Mouse (Mus musculus) embryonic stem cell, embryonic (primary cell): ENCODE measurements at regions not wholly inside any gene's neighbourhood (a gene's known extent, or its start where the extent isn't known, plus 50 kb on each side); places are given as distances from the start of the nearest gene placed in this dataset.

Experiments
- CTCF ChIA-PET, 4 experiments: fragments of 300-600 bp in 2 of 4; fragments of 350-600 bp in 2 of 4; sonication (Branson Sonifier 250); formaldehyde crosslinking; loops; one replicate each; lab custom pipeline; 2022; ENCODE audit warnings: inconsistent platforms in 2 of 4; lab: Charles Lee
- POLR2A ChIA-PET, 4 experiments: fragments of 300-600 bp in 2 of 4; fragments of 350-600 bp in 2 of 4; sonication (Branson Sonifier 250); formaldehyde crosslinking; loops; one replicate each; lab custom pipeline; 2022; ENCODE audit warnings: antibody characterized with exemption in 4 of 4, inconsistent platforms in 1 of 4; lab: Charles Lee

GRCm38 (mm10) chr13:37674676-37675350, 103.4 kb upstream of the Rreb1 start:
- ChIA-PET CTCF (interaction anchor here in 2 of 4 experiments (0.5 to 1.4 kb wide), 2 partner anchors 14 to 239 kb away, joined by 3 to 6 read pairs; no protein-coding TSS in a partner anchor), POLR2A (interaction anchor here in 2 of 4 experiments (0.5 to 1.9 kb wide), 15 partner anchors 8 to 241 kb away, joined by 3 to 8 read pairs (median 4); no protein-coding TSS in a partner anchor)

DNA sequence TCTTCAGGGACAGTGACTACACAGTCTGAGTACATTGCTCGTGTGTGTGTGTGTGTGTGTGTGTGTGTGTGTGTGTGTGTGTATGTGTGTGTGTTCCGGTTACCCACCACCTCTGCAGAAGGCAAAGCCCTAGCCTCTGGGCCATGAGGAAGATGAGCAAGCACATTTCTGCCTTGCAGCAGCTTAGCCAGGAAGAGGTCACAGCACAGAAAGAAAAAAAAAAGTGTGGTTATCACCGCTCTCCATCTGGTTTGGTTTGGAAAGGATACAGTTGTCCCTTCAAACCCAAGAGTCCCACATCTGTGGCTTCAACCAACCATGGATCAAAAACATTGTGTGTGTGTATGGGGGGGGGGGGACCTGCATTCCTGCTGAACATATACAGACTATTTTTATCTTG, 102.5 kb upstream of the Rreb1 start:
- ChIA-PET POLR2A (interaction anchor here in 2 of 4 experiments (0.7 to 1.9 kb wide), 8 partner anchors 15 to 268 kb away, joined by 3 to 8 read pairs (median 4); no protein-coding TSS in a partner anchor), CTCF (interaction anchor here in 1 of 4 experiments (1.4 kb wide), 1 partner anchor 13 kb away, joined by 3 read pairs; no protein-coding TSS in a partner anchor)

- ChIA-PET CTCF (interaction anchor here in 1 of 4 experiments (0.6 kb wide), 1 partner anchor 67 kb away, joined by 9 read pairs; no protein-coding TSS in a partner anchor), POLR2A (interaction anchor here in 1 of 4 experiments (1.1 kb wide), 1 partner anchor 34 kb away, joined by 3 read pairs; no protein-coding TSS in a partner anchor)
These were observed 101.3 kb upstream of the Rreb1 start for GRCm38 (mm10) chr13:37676912-37677311.

DNA sequence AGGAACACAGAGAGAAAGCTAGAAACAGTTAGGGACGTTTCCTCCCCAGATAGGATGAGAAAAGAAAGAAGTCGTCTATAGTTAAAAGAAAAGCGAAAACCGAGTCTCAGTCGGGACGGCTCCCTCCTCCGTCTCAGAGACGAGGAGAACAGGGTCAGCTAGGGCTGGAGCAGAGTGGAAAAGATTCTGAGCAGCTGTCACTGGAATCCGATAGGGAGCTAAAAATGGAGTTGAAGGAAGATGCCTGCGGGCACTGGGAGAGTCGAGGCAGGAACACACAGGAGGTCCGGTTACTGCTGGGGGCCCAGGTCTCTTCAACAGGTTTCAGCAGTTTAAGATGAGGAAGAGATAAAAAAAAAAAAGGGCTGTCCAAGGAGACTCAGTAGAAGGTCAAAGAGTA, 99.9 kb upstream of the Rreb1 start:
- CTCF ChIA-PET: interaction anchor here in 1 of 4 experiments (2.0 kb wide), 1 partner anchor 10 kb away, joined by 6 read pairs; no protein-coding TSS in a partner anchor

DNA sequence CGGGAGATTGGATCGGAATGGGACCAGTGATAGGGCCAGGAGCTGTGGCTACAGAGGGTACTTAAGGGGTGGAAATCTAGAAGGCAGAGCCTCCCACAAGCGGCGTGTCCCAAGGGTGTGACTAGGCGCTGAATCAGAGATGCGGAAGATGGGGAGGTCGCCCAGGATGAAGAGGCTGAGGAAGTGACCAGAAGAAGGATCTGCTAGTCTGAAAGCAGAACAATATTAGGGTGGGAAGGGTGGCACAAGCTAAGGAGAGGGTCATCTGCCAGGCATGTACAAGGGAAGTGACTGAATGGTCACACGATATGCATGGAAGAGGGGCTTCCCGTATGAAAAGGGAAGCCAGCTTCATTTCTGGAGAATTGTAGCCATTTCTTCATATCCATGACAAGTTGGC, 99.4 kb upstream of the Rreb1 start:
- ChIA-PET POLR2A (interaction anchor here in 3 of 4 experiments (0.6 to 1.0 kb wide), 4 partner anchors 12 to 205 kb away, joined by 3 to 6 read pairs (median 4); no protein-coding TSS in a partner anchor), CTCF (interaction anchor here in 2 of 4 experiments (0.9 to 2.0 kb wide), 2 partner anchors 10 to 286 kb away, joined by 3 to 6 read pairs; no protein-coding TSS in a partner anchor)

More for the DNA sequence above, 99.9 kb upstream of the Rreb1 start:
- POLR2A ChIA-PET: interaction anchor here in 1 of 4 experiments (0.9 kb wide), 1 partner anchor 25 kb away, joined by 3 read pairs; no protein-coding TSS in a partner anchor

DNA sequence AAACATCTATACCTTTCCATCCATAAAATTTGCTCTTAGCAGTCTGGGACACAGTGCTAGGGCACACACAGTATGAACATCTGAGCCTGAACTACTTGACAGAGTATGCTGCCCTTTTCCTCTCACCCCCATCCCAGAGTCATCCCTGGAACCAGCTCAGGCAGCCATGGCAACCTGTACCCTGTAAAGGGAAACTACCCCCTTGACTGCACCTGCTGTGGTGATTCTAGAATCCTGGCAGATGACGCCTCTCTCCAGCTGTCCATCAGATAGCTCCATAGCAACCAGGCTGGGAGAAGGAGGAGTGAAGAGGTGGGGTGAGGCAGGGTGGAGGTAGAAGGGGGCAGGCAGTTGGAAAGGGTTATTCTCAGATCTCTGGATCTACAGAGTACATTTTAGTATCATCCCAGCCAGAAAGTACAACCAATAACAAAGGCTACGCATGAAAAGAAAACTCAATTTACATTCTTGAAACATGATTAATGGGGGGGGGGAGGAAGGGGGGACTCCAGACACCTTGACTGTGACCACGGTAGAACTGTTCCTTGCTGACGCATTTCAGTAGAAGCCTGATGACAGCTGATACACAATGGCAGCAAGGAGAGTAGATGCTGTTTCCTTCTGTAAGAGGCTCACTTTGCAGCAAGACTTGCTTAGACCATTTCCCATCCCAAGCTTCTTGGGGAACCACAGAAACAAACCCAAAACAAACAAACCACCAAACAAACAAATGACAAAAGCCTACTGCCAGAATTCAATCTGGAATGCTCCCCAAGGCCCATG, 97.2 kb upstream of the Rreb1 start:
- CTCF ChIA-PET: interaction anchor here in 1 of 4 experiments (0.6 kb wide), 1 partner anchor 200 kb away, joined by 7 read pairs; no protein-coding TSS in a partner anchor
- POLR2A ChIA-PET: no interaction called here

DNA sequence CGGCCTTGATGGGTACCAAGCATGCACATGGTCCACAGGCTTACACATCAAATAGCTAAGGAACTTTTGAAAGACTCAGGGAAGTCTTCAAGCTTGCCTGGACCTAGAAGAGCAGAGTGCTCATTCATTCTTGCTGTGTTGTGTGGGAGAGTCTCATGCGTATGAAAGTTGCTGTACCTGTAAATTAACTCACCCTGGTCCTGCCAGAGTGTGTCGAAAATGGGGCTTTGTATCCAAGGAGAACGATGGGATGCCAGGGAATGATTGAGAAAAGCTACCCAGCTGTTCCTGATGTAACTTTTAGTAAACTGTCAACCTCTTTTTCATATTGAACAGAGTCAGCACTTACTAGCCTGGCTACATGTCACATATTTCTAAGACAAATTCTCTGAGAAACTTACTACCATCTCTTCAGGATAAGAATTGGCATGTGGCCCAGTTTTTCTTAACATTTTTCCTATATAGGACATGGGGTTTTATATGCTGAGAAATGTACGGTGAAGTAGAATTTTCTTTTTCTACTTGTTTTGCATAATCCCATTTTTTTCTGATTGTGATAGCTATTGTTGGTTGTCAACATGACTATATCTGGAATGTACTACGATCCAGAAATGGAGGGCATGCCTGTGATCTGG, 95.0 kb upstream of the Rreb1 start:
- POLR2A ChIA-PET: interaction anchor here in 1 of 4 experiments (0.7 kb wide), 1 partner anchor 15 kb away, joined by 6 read pairs; no protein-coding TSS in a partner anchor
- CTCF ChIA-PET: interaction anchor here in 2 of 4 experiments (0.6 kb wide), 2 partner anchors 476 to 746 kb away, joined by 3 read pairs; no protein-coding TSS in a partner anchor

DNA sequence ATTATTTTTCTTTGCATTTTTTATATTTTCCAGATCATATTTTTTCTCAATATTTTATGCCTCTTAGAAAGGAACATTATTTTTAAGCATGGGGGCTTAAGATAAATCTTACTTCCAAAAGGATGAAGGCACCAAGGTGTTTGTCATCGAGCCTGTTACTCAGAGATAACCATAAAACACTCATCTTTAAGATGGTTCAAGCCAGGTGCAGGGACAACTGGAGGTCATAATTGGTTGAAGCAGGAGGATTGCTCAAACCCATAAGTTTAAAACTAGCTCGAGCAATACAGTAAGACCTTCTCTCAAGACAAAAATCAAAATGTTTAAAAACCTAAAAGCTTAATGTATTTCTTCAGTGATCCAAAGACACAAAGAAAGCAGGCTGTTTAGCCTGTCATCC, 92.6 kb upstream of the Rreb1 start:
- POLR2A ChIA-PET: interaction anchor here in 1 of 4 experiments (1.3 to 1.6 kb wide), 2 partner anchors 19 kb away, joined by 3 to 4 read pairs; no protein-coding TSS in a partner anchor
- CTCF ChIA-PET: no interaction called here

- ChIA-PET POLR2A (interaction anchor here in 1 of 4 experiments (1.3 to 1.6 kb wide), 2 partner anchors 19 kb away, joined by 3 to 4 read pairs; no protein-coding TSS in a partner anchor), CTCF (no interaction called here)
These were observed 92.1 kb upstream of the Rreb1 start for GRCm38 (mm10) chr13:37686109-37686508.

DNA sequence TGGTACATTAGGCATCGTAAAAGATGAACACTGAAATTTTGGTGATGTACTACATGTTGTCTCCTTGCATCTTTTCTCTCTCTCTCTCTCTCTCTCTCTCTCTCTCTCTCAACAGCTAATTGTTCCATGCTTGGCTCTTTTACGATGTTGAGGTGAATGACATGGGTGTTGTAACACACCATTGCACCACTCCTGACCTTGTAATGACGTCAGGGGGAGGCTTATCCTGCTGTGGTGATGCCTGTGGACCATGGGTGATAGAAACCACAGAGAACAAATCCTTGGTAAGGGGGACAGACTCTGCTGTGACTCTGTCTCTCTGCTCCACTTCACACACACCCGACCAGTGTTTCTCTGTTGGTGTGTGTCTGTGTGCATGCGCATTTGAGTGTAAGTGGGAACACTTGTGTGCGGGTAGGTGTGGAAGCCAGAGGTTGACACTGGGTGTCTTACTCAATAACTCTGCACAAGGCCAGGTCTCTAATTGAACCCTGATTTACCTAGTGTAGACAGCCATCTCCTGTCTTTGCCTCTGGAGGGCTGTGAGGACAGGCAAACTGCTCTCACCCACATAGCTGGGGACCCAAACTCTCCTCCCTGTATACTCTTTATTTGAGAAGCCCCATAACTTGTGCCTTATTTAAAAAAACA, 88.9 kb upstream of the Rreb1 start:
- ChIA-PET CTCF (interaction anchor here (0.6 to 1.5 kb wide), 13 partner anchors 11 to 281 kb away, joined by 3 to 10 read pairs (median 4); no protein-coding TSS in a partner anchor), POLR2A (interaction anchor here in 1 of 4 experiments (0.7 kb wide), 1 partner anchor 172 kb away, joined by 3 read pairs; no protein-coding TSS in a partner anchor)

- ChIA-PET CTCF (interaction anchor here in 1 of 4 experiments (0.7 kb wide), 1 partner anchor 14 kb away, joined by 4 read pairs; no protein-coding TSS in a partner anchor), POLR2A (interaction anchor here in 2 of 4 experiments (0.8 to 0.9 kb wide), 2 partner anchors 11 to 47 kb away, joined by 3 read pairs; no protein-coding TSS in a partner anchor)
These were observed 86.2 kb upstream of the Rreb1 start for GRCm38 (mm10) chr13:37691855-37692445.

DNA sequence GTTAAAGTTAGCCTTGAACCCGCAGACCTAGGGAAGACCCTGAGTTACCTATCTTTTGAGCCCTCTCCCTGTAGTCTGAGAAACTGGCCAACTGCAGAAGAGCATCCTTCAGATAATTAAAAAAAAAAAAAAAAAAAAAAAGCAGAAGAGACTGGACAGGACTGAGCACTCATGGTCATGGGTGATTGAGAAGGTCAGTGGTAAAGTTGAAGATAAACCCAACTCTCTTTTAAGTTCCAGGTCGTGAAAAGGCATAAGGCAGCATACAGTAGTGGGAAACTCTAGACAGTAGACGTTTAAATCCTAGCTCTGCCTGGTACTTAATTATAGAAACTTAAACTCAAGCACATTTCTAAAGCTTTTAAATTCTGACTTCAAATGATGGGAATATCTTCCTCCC, 84.6 kb upstream of the Rreb1 start:
- POLR2A ChIA-PET: interaction anchor here in 2 of 4 experiments (0.7 to 0.9 kb wide), 3 partner anchors 10 to 265 kb away, joined by 3 to 10 read pairs (median 3); no protein-coding TSS in a partner anchor
- CTCF ChIA-PET: no interaction called here

DNA sequence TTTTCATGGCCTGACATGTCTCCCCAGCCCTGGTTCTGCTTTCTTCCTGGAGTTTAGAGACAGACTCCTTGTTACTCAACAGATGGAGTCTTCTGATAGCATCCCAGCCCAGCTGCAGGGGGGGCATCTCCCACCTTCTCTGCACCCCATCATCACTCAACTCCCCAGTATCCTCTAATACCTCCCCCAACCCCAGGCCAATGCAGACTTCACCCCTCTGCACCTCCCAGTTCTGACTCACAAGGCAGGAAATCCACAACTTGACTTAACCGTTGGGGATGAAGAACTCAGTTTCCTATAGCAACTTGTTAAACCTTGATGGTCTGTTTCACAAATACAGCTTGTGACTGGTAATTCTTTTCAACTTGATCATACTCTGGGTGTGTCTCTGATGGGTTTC, 73.7 kb upstream of the Rreb1 start:
- POLR2A ChIA-PET: interaction anchor here in 1 of 4 experiments (0.7 kb wide), 1 partner anchor 19 kb away, joined by 3 read pairs; no protein-coding TSS in a partner anchor
- CTCF ChIA-PET: no interaction called here

DNA sequence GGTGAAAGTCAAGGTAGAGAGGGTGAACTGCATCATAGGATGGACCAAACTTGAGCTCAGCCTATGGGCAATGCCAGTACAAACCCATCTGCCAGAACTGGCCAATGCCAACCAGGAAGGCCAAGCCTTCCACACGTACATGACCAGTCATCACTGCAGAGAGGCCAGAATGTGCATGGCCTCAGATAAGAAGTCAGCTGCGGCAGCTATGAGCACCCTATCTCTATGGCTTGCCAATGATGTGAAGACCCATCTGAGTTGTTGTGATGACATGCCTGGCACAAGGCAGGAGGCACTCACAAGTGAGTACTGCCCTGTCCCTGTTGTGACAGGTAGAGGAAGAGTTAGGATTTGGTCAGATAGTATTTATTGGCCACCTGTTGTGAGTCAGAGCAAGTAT, 72.7 kb upstream of the Rreb1 start:
- POLR2A ChIA-PET: no interaction called here
- CTCF ChIA-PET: interaction anchor here in 1 of 4 experiments (0.5 kb wide), 1 partner anchor 13 kb away, joined by 4 read pairs; no protein-coding TSS in a partner anchor

- ChIA-PET POLR2A (interaction anchor here in 3 of 4 experiments (0.5 to 2.0 kb wide), 13 partner anchors 10 to 169 kb away, joined by 3 to 11 read pairs (median 3); no protein-coding TSS in a partner anchor), CTCF (no interaction called here)
These were observed 67.3 kb upstream of the Rreb1 start for GRCm38 (mm10) chr13:37710913-37711312.

- CTCF ChIA-PET: interaction anchor here in 2 of 4 experiments (0.5 to 0.6 kb wide), 2 partner anchors 279 to 1442 kb away, joined by 4 read pairs; no protein-coding TSS in a partner anchor
- POLR2A ChIA-PET: interaction anchor here in 2 of 4 experiments (0.6 to 1.1 kb wide), 2 partner anchors 14 to 38 kb away, joined by 4 read pairs; no protein-coding TSS in a partner anchor
These were observed 65.2 kb upstream of the Rreb1 start for GRCm38 (mm10) chr13:37712908-37713496.
